Mouse (Mus musculus) intestine, postnatal 0 days (tissue): ENCODE results near the gene Nfyc. TPM values are rescaled to one million over a fixed set of nuclear protein-coding genes. Genes with fewer than 3 reads are reported as not detected.

ENCODE experiments used
- ATAC-seq: fragments of 200-750 bp; cut with Nextera tagmentation; 2 replicates; pipeline ENCODE4 v1.8.0; 2017; ENCODE audit warnings: mild to moderate bottlenecking, moderate TSS enrichment, moderate library complexity
- H3K27ac ChIP-seq: fragments of 300-500 bp; sonication (generic); 2 replicates; pipeline ENCODE4 v1.5.1; 2014; ENCODE audit warnings: mild to moderate bottlenecking, low read depth, low read length, moderate library complexity
- H3K27me3 ChIP-seq: fragments of 300-500 bp; sonication (generic); replicated peaks from 2 replicates; pipeline ENCODE4 v1.6.1; 2014; ENCODE audit warnings: low read length, mixed read lengths; ENCODE audit not compliant: control insufficient read depth, insufficient read depth
- H3K36me3 ChIP-seq: fragments of 300-500 bp; sonication (generic); 2 replicates; pipeline ENCODE4 v1.6.1; 2014; ENCODE audit warnings: mild to moderate bottlenecking, moderate library complexity; ENCODE audit not compliant: control insufficient read depth, insufficient read depth
- H3K4me1 ChIP-seq: fragments of 300-500 bp; sonication (generic); replicated peaks from 2 replicates; pipeline ENCODE4 v1.6.1; 2014; ENCODE audit warnings: antibody characterized with exemption, low read length, mixed read lengths; ENCODE audit not compliant: control insufficient read depth, insufficient read depth
- H3K4me2 ChIP-seq: fragments of 300-500 bp; sonication (generic); replicated peaks from 2 replicates; pipeline ENCODE4 v1.6.1; 2014; ENCODE audit warnings: low read depth, mild to moderate bottlenecking, moderate library complexity
- H3K4me3 ChIP-seq: fragments of 300-500 bp; sonication (generic); 2 replicates; pipeline ENCODE4 v1.5.1; 2014; ENCODE audit warnings: low read depth, low read length
- H3K9ac ChIP-seq: fragments of 300-500 bp; sonication (generic); 2 replicates; pipeline ENCODE4 v1.6.1; 2014; ENCODE audit warnings: mild to moderate bottlenecking, low read depth, low read length
- H3K9me3 ChIP-seq: fragments of 300-500 bp; sonication (generic); 2 replicates; pipeline ENCODE4 v1.6.1; 2016; ENCODE audit warnings: mixed run types; ENCODE audit not compliant: control insufficient read depth
- CTCF ChIP-seq: sonication (generic); IDR thresholded peaks from 2 replicates; pipeline ENCODE4 v1.5.1; 2016; ENCODE audit warnings: low read depth, mild to moderate bottlenecking, control low read depth, antibody characterized with exemption, moderate library complexity
- WGBS: fragments of 180-500 bp; shearing (Covaris S2); extraction: QIAGEN DNeasy Blood & Tissue Kit; methylation state at CpG from one replicate; pipeline ENCODE4 v1.1.7; 2014; 5-methylcytosine and 5-hydroxymethylcytosine counted together
- polyA plus RNA-seq: library from polyadenylated mRNA; unstranded; fragments of >200 nt; fragmentation: Nextera tagmentation; extraction: Ambion mirVana; gene quantifications from 2 replicates; pipeline ENCODE4 v1.2.1, GENCODE M21; 2015

Nfyc gene
- polyA plus RNA-seq, 1 experiment from 2014 or later = 49.8 TPM

DNA sequence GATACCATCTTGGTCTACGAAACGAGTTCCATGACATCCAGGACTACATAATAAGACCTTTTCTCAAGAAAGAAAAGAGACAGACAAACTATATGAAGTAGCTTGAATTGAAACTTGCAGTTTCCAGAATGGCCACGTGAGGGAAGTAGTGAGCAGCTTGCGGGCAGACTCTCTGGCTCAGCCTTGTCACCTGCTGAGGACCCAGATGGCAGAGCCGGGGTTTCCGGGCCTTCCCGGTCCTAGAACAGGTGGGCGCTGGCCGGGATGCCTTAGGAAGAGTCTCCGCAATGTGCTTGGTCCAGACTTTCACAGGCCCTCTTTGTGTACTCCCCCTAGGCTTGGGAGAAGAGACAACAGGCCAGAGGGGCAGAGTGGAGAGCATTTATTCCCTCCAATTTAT lies 19.6 kb upstream of the Nfyc start:
- H3K9me3 ChIP-seq = 0 out of 2 replicates have a peak, but pooled peaks cover 5% of the 10 kb centered on the region

DNA sequence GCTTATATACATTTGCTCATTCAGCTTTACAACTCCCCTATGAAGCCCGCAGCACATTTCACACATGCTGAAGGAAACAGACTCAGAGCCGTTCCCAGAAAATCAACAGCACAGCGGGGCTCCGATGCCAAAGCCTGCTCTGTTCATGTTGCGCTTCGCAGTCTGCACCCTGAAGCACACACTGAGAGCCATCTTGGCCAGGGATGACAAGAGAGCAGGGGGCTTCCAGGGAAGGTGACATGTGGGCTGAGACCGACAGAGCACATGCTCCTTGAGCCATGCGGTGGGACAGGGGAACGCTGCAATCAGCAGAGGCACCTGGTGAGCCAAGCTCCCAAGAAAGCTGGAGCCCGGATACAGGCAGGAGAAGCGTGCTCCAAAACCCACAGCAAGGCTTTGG lies 18.1 kb upstream of the Nfyc start:
- ATAC-seq = no peak
- Histone ChIP-seq H3K4me1 (no peaks in the 10 kb centered on the region), H3K4me2 (no peak overlapping the region), H3K36me3 (no peaks in the 10 kb centered on the region), H3K27me3 (0 out of 2 replicates have a peak, but pooled peaks cover 3% of the 10 kb centered on the region), H3K9me3 (0 out of 2 replicates have a peak, but pooled peaks cover 4% of the 10 kb centered on the region), H3K27ac (no peak overlapping the region), H3K4me3 (no peak overlapping the region), H3K9ac (no peak overlapping the region)
- 68% methylated on average over 11 of the region's 11 CpGs for WGBS
- TF ChIP-seq CTCF = no peak

More for the DNA sequence above, 19.6 kb upstream of the Nfyc start:
- H3K36me3 ChIP-seq = no peaks in the 10 kb centered on the region
- no peak overlapping the region for H3K27ac ChIP-seq
- peak; percentile 93 for TF ChIP-seq CTCF
- H3K4me1 ChIP-seq = no peaks in the 10 kb centered on the region
- WGBS = 2% methylated on average over 10 of the region's 10 CpGs
- peaks cover 8% of the 10 kb centered on the region for H3K27me3 ChIP-seq
- H3K4me2 ChIP-seq = no peak overlapping the region
- H3K9ac ChIP-seq = no peak overlapping the region
- no peak for ATAC-seq
- no peak overlapping the region for H3K4me3 ChIP-seq

DNA sequence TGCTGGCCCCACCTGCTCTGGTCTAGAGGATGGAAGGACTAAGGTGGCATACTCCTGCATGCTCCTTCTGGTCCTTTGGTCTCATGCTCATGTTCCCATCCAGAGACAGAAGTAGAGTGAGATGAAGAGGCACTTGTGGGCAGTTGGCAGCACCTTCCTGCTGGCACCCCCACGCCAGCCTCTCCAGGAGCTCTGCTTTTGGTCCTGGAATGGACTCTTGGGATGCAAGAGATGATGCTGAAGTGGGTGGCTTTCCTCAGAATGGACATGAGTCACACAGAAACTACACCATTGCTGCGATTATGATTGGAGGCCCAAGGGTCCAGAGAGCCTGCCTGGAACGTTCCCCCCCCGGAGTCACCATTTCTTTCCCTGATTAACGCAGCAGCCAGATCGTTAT lies 17.5 kb upstream of the Nfyc start:
- Histone ChIP-seq H3K36me3 (no peaks in the 10 kb centered on the region), H3K27ac (no peak overlapping the region), H3K4me2 (no peak overlapping the region), H3K4me3 (no peak overlapping the region), H3K4me1 (no peaks in the 10 kb centered on the region), H3K9me3 (no peaks in the 10 kb centered on the region), H3K9ac (no peak overlapping the region), H3K27me3 (0 out of 2 replicates have a peak, but pooled peaks cover 3% of the 10 kb centered on the region)
- no peak for ATAC-seq
- WGBS = 72% methylated on average over 6 of the region's 6 CpGs
- no peak for TF ChIP-seq CTCF

DNA sequence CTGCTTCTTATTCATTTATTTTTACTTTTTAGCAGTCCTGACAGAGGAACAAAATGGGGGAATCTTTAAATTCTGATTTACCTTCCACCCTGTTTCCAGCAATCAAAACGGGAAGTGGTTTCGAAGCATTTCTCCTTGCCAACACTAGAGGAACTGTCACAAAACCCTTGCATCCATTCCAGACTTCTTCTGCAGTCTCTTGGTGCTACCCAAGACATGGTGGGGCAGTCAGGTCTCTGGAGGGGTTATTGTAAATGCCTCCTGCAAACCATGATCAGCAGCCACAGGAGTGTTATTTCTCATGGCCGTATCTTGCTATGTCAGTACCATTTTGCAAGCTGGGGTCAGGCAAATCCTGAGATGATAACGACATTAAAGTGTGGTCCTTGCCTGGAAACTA lies 13.7 kb upstream of the Nfyc start:
- 59% methylated on average over 4 of the region's 4 CpGs for WGBS
- no peaks in the 10 kb centered on the region for H3K9me3 ChIP-seq
- no peak for TF ChIP-seq CTCF
- no peaks in the 10 kb centered on the region for H3K36me3 ChIP-seq
- no peak overlapping the region for H3K9ac ChIP-seq
- H3K4me2 ChIP-seq = no peak overlapping the region
- H3K4me3 ChIP-seq = no peak overlapping the region
- H3K27ac ChIP-seq = no peak overlapping the region
- H3K4me1 ChIP-seq = no peaks in the 10 kb centered on the region
- ATAC-seq = no peak
- 0 out of 2 replicates have a peak, but pooled peaks cover 3% of the 10 kb centered on the region for H3K27me3 ChIP-seq

DNA sequence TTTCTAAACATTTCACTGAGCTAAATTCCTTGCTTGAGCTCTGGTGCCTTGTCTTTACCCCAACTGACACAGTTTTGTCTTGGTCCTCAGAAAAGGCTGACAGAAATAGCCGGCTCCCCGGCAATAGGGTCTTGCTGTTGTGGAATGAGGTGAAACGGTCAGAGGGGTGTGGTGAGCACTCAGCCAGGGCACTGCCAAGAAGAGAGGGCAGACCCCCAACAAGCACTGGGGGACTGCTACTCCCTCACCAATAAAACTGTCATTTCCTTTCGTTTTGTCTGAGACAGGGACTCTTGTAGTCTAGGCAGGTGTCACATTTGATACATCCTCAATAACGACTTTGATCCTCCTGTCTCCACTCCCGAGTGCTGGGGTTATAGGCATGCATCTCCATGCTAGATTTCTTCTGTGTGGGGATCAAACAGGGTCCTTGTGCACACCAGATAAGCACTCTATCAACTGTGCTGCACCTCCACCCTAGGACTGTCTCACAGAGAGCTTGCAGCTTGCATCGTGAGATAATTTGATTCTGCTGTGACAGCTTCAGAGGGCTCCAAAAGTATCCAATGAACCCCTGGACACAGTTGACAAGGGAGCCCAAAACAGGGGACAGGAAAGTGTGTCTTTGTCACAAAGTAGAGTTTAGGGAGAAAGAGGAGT lies 13.2 kb upstream of the Nfyc start:
- ATAC-seq = no peak
- TF ChIP-seq CTCF = no peak
- H3K9ac ChIP-seq = no peak overlapping the region
- no peak overlapping the region for H3K27ac ChIP-seq
- no peaks in the 10 kb centered on the region for H3K9me3 ChIP-seq
- no peaks in the 10 kb centered on the region for H3K4me1 ChIP-seq
- H3K4me3 ChIP-seq = no peak overlapping the region
- H3K36me3 ChIP-seq = no peaks in the 10 kb centered on the region
- 34% methylated on average over 7 of the region's 7 CpGs for WGBS
- no peak overlapping the region for H3K4me2 ChIP-seq
- 0 out of 2 replicates have a peak, but pooled peaks cover 3% of the 10 kb centered on the region for H3K27me3 ChIP-seq

DNA sequence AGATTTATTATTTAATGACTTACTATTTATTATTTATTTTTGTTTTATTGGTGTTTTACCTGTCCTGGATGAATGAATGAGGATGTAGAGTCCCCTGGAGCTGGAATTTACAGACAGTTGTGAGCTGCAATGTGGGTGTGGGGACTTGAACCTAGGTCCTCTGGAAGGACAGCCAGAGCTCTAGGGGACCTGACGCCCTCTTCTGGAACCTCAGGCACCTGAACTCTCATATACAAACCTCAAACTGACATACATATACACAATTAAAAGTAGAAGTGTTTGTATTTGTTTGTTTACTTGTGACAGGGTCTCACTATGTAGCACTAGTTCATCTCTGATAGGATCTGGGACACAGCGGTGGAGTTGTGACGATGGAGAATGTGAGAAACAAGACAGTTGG lies 10.0 kb upstream of the Nfyc start:
- H3K36me3 ChIP-seq = no peaks in the 10 kb centered on the region
- WGBS = 82% methylated on average over 3 of the region's 3 CpGs
- no peak for ATAC-seq
- no peak overlapping the region for H3K27ac ChIP-seq
- no peaks in the 10 kb centered on the region for H3K9me3 ChIP-seq
- H3K4me1 ChIP-seq = no peaks in the 10 kb centered on the region
- no peaks in the 10 kb centered on the region for H3K27me3 ChIP-seq
- H3K4me2 ChIP-seq = no peak overlapping the region
- no peak for TF ChIP-seq CTCF
- no peak overlapping the region for H3K4me3 ChIP-seq
- no peak overlapping the region for H3K9ac ChIP-seq
